Mouse (Mus musculus): Measurements from ENCODE around the gene Gadl1. TPM values are rescaled to one million over a fixed set of nuclear protein-coding genes. Genes with fewer than 3 reads are reported as not detected.

Gene Gadl1
- total and polyA plus RNA-seq, 2 experiments from 2014 or later = 1.1 to 2.6 TPM

GRCm38 (mm10) chr9:115995856-115996560 is 86.8 kb downstream of the Gadl1 start:
- Histone ChIP-seq H3K9me3 (replicated peaks; ENCODE audit: control insufficient read depth, low read length) (no peaks in the 10 kb centered on the region), H3K4me2 (ENCODE audit: low read depth, low read length) (no peak overlapping the region), H3K27me3 (ENCODE audit: control insufficient read depth, insufficient read depth, low read length) (no peaks in the 10 kb centered on the region), H3K27ac (ENCODE audit: low read depth) (no peak overlapping the region), H3K4me3 (ENCODE audit: low read depth, low read length) (no peak overlapping the region), H3K36me3 (replicated peaks; ENCODE audit: control insufficient read depth, insufficient read depth, low read length) (no peaks in the 10 kb centered on the region), H3K9ac (replicated peaks; ENCODE audit: low read depth, low read length) (no peak overlapping the region), H3K4me1 (ENCODE audit: control insufficient read depth, insufficient read depth) (peaks cover 12% of the 10 kb centered on the region; the same call in 1 of the 2 replicates)
- no peak for DNase-seq (ENCODE audit: low spot score)
- no peak for TF ChIP-seq CTCF (IDR thresholded peaks at IDR 0.05; ENCODE audit: low read depth)
- TF ChIP-seq EP300 (IDR thresholded peaks at IDR 0.05; ENCODE audit: low read depth) = no peak
- no peak for ATAC-seq (ENCODE audit: insufficient read depth, low read depth)
- 86% methylated on average over 23 of the region's 23 CpGs for WGBS

GRCm38 (mm10) chr9:115998383-115998782 is 89.1 kb downstream of the Gadl1 start:
- 0 out of 2 replicates have a peak overlapping the region, but pooled peaks have one; percentile 15 for H3K4me2 ChIP-seq (ENCODE audit: low read depth, low read length)
- no peaks in the 10 kb centered on the region for H3K9me3 ChIP-seq (replicated peaks; ENCODE audit: control insufficient read depth, low read length)
- H3K36me3 ChIP-seq (replicated peaks; ENCODE audit: control insufficient read depth, insufficient read depth, low read length) = no peaks in the 10 kb centered on the region
- no peaks in the 10 kb centered on the region for H3K27me3 ChIP-seq (ENCODE audit: control insufficient read depth, insufficient read depth, low read length)
- H3K4me1 ChIP-seq (ENCODE audit: control insufficient read depth, insufficient read depth) = peaks cover 12% of the 10 kb centered on the region; the same call in 1 of the 2 replicates
- peak; percentile 34 for DNase-seq (ENCODE audit: low spot score)
- no peak for TF ChIP-seq EP300 (IDR thresholded peaks at IDR 0.05; ENCODE audit: low read depth)
- no peak for TF ChIP-seq CTCF (IDR thresholded peaks at IDR 0.05; ENCODE audit: low read depth)
- no peak overlapping the region for H3K4me3 ChIP-seq (ENCODE audit: low read depth, low read length)
- peak overlapping the region; percentile 70 for H3K27ac ChIP-seq (ENCODE audit: low read depth)
- ATAC-seq (ENCODE audit: insufficient read depth, low read depth) = peak; percentile 66
- H3K9ac ChIP-seq (replicated peaks; ENCODE audit: low read depth, low read length) = no peak overlapping the region; the same call in 1 of the 2 replicates
- WGBS = 41% methylated on average over 4 of the region's 4 CpGs

- Histone ChIP-seq H3K9me3 (replicated peaks; ENCODE audit: control insufficient read depth, low read length) (no peaks in the 10 kb centered on the region), H3K4me2 (ENCODE audit: low read depth, low read length) (no peak overlapping the region), H3K27me3 (ENCODE audit: control insufficient read depth, insufficient read depth, low read length) (no peaks in the 10 kb centered on the region), H3K36me3 (replicated peaks; ENCODE audit: control insufficient read depth, insufficient read depth, low read length) (no peaks in the 10 kb centered on the region), H3K4me1 (ENCODE audit: control insufficient read depth, insufficient read depth) (peaks cover 14% of the 10 kb centered on the region; the same call in 1 of the 2 replicates), H3K27ac (ENCODE audit: low read depth) (no peak overlapping the region), H3K4me3 (ENCODE audit: low read depth, low read length) (no peak overlapping the region), H3K9ac (replicated peaks; ENCODE audit: low read depth, low read length) (no peak overlapping the region)
- ATAC-seq (ENCODE audit: insufficient read depth, low read depth) = no peak
- no peak for DNase-seq (ENCODE audit: low spot score)
- TF ChIP-seq EP300 (IDR thresholded peaks at IDR 0.05; ENCODE audit: low read depth) = no peak
- no peak for TF ChIP-seq CTCF (IDR thresholded peaks at IDR 0.05; ENCODE audit: low read depth)
- 88% methylated on average over 8 of the region's 8 CpGs for WGBS
Measured at GRCm38 (mm10) chr9:115999361-115999990, 90.2 kb downstream of the Gadl1 start.

- Histone ChIP-seq H3K27me3 (ENCODE audit: control insufficient read depth, insufficient read depth, low read length) (no peaks in the 10 kb centered on the region), H3K4me2 (ENCODE audit: low read depth, low read length) (no peak overlapping the region), H3K4me3 (ENCODE audit: low read depth, low read length) (no peak overlapping the region), H3K4me1 (ENCODE audit: control insufficient read depth, insufficient read depth) (no peaks in the 10 kb centered on the region), H3K9me3 (replicated peaks; ENCODE audit: control insufficient read depth, low read length) (no peaks in the 10 kb centered on the region), H3K9ac (replicated peaks; ENCODE audit: low read depth, low read length) (no peak overlapping the region), H3K27ac (ENCODE audit: low read depth) (no peak overlapping the region), H3K36me3 (replicated peaks; ENCODE audit: control insufficient read depth, insufficient read depth, low read length) (no peaks in the 10 kb centered on the region)
- DNase-seq (ENCODE audit: low spot score) (no peak), ATAC-seq (ENCODE audit: insufficient read depth, low read depth) (no peak)
- 78% methylated on average over 4 of the region's 4 CpGs for whole genome bisulfite sequencing
- TF ChIP-seq CTCF (IDR thresholded peaks at IDR 0.05; ENCODE audit: low read depth) (no peak), EP300 (IDR thresholded peaks at IDR 0.05; ENCODE audit: low read depth) (no peak)
Measured at GRCm38 (mm10) chr9:116013911-116014310, 104.7 kb downstream of the Gadl1 start.

- TF ChIP-seq EP300 (IDR thresholded peaks at IDR 0.05; ENCODE audit: low read depth) = no peak
- no peak for TF ChIP-seq CTCF (IDR thresholded peaks at IDR 0.05; ENCODE audit: low read depth)
- Histone ChIP-seq H3K4me2 (ENCODE audit: low read depth, low read length) (no peak overlapping the region), H3K4me3 (ENCODE audit: low read depth, low read length) (no peak overlapping the region), H3K36me3 (replicated peaks; ENCODE audit: control insufficient read depth, insufficient read depth, low read length) (no peaks in the 10 kb centered on the region), H3K4me1 (ENCODE audit: control insufficient read depth, insufficient read depth) (no peaks in the 10 kb centered on the region), H3K9ac (replicated peaks; ENCODE audit: low read depth, low read length) (no peak overlapping the region), H3K9me3 (replicated peaks; ENCODE audit: control insufficient read depth, low read length) (no peaks in the 10 kb centered on the region), H3K27me3 (ENCODE audit: control insufficient read depth, insufficient read depth, low read length) (no peaks in the 10 kb centered on the region), H3K27ac (ENCODE audit: low read depth) (no peak overlapping the region)
- 71% methylated on average over 9 of the region's 9 CpGs for WGBS
- ATAC-seq (ENCODE audit: insufficient read depth, low read depth) (no peak), DNase-seq (ENCODE audit: low spot score) (no peak)
Measured at GRCm38 (mm10) chr9:116016221-116016620, 107.0 kb downstream of the Gadl1 start.

Measured in heart, postnatal 0 days (tissue).